Mouse (Mus musculus): Measurements from ENCODE around the gene Pla1a.

DNA sequence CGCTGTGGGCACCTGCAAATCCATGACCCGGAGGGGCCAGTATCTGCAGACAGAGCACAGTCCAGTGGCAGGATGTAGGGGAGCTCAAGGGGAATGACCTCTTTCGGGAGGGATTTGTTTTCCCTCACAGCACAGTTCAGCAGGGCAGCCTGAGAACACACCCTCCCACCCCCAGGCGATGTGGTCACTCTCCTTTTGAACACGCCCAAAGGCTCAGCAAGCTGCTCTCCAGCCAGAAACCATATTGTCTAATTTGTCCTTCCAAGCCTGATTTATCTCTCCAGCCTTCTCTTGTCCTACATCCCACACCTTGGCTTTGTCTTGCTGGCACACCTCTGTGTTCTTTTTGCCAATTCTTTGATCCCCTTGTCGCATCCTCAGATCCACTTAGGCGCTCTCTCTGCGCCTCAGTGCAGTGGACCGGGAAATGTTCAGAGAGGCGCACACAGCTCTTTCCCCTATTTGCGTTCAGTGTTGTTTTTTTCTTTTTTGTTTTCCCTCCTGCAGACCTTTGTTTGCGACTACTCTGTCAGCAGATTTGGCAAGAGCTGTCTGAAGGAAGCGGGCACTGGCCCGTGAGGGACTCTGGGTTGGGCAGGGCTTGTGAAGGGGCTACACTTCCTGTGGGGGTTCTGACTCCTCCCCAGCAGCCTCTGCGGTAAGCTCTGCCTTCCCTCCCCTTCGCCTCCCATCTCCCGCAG lies 33.3 kb downstream of the Pla1a start:
- no peak for TF ChIP-seq CTCF (conservative IDR thresholded peaks at IDR 0.05; ENCODE audit: low read length)
- no peak for TF ChIP-seq NANOG (IDR thresholded peaks at IDR 0.05; ENCODE audit: borderline replicate concordance, low read length)
- TF ChIP-seq POU5F1 (IDR thresholded peaks at IDR 0.05; ENCODE audit: borderline replicate concordance, low read length), result no peak
